Mouse (Mus musculus) kidney, adult 9 months (tissue): ENCODE data around the gene Pnp.
"Not testable (repeated sequence)": the region's sequence is repeated elsewhere in the genome, so short reads cannot be mapped to it uniquely, and the experiment has no call there.

ENCODE experiments used
- DNase-seq: peaks from one replicate; pipeline ENCODE4 v3.0.0; 2022

The Pnp gene

DNA sequence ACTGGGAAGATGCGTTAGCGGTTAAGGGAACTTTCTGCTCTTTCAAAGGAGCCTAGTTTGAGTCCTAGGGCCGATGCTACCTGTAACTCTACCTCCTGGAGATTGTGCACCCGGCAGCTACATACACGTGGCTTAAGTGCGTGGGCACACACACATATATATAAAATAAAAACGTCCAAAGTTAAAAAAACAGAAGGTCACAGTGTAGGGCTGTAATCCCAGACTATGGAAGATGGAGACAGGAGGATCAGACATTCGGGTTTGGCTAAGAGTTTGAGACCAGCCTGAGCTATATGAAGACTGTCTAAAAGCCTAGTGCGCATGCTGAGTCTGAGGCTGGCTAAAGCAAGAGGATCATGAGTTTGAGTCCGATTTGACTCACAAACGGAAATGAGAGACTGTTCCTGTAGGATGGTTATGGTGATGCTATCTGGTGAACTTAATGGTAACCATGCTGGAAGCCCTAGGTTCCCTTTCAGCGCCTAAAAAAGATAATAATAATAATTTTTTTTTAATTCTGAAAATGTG, 675 bp downstream of the Pnp start:
- no peak for DNase-seq

DNA sequence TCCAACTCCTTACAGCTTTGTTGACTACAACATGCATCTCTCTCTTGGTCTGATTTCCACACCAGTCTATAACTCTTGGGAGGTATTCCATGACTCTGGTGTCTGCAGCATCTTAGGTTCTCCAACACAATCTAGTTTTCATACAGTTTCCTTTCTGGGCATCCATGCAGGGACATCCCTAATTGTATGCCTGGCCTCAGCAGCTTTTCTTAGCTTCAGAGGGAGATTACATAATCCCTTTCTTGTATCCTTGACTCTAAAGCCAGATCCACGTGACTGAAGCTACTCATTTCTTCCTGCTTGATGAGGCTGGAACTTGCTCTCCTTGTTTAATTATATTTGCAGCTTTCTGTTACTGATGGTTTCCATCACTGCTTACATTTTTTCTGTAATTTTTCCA, 5.8 kb downstream of the Pnp start:
- no peak for DNase-seq

- no peak for DNase-seq
Observed at GRCm38 (mm10) chr14:50938119-50938908, 7.4 kb downstream of the Pnp start.

GRCm38 (mm10) chr14:50938940-50939339, 8.1 kb downstream of the Pnp start:
- DNase-seq, result no peak

GRCm38 (mm10) chr14:50943932-50944667, 13.2 kb downstream of the Pnp start, which contains the start of gene Gm49342:
Gm49342 (plus strand) TSS chr14:50944517.
- DNase-seq, result peak; percentile 97

- DNase-seq, result not testable (repeated sequence)
Observed at GRCm38 (mm10) chr14:50944668-50945033, 13.8 kb downstream of the Pnp start.

DNA sequence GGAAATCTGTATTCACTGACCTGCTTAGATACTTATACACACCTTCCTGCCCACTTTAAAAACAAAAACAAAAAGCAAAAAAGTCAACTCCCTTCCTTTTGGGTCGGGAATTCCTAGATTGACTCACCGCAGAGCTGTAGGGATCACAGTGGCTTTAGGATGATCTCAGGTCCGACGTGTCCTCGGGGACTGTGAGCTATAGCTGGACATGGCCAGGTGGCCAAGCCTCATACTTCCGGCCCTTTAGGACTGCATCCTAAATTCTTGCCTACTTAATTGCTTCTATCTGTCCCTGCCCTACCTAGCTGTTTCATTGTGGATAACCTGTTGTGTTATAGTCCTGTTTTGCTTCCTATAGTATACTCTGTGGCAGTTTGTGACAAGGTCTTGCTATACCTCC, 14.2 kb downstream of the Pnp start:
- DNase-seq, result not testable (repeated sequence)

DNA sequence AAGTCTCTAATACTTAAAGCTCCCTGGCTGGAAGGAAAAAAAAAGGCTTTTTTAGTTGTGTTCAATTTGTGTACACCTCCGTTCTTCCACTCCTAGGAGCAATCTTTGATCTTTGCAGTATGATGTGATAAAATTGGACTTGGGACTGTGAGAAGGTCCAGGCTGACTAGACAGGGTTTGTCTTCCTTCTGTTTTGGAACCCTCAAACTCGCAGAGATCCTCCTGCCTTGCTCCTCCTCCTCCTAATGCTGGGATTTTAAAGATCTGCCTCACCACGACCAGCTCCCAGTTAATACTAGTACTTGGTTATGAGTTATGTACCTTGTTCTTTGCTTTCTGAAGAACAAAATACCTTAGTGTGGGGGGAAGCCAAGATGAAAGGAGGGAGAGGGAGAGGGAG, 14.6 kb downstream of the Pnp start:
- DNase-seq, result peak; percentile 52

- no peak for DNase-seq
Observed at GRCm38 (mm10) chr14:50955487-50955886, 24.6 kb downstream of the Pnp start.

- peak; percentile 62 for DNase-seq
Observed at GRCm38 (mm10) chr14:50955942-50956508, 25.1 kb downstream of the Pnp start, which contains the start of gene Pnp2. Pnp2 (plus strand) TSS chr14:50955992.

GRCm38 (mm10) chr14:50956724-50957123, 25.8 kb downstream of the Pnp start:
- not testable (repeated sequence) for DNase-seq

- DNase-seq, result peak; percentile 52
Observed at GRCm38 (mm10) chr14:50957146-50957545, 26.3 kb downstream of the Pnp start.

DNA sequence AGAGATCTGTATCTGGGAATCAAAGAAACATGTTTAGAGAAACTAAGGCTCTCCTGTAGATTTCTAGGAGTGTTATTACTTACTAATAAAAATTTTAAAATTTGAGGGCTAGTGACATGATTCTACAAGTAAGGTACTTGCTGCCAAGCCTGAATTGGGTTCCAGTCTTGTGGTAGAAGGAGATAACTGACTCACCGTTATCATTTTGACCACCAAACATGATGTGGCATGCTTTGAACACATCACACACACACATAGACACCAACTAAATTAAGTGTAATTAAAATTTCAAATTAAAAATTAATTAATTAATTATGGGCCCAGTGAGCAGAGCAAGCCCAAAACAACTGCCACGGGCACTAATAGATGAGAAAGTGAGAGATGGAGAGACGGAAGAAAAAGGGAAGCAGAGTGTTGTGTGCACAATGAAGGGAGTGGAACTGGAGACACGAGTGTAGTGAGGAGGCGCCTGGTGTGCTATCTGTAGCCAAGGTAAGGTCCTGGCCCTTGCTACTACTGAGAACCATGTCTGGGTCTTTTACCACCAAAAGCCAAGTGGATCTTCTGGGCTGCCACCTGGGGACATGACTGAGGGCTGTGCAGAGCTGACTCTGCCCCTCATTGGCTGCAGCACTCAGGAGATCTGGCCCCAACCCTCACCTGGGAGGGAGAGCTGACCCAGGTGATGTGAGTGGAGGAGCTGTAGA, 27.6 kb downstream of the Pnp start:
- DNase-seq, result not testable (repeated sequence)

- DNase-seq, result no peak
Observed at GRCm38 (mm10) chr14:50968216-50968980, 37.5 kb downstream of the Pnp start.

DNA sequence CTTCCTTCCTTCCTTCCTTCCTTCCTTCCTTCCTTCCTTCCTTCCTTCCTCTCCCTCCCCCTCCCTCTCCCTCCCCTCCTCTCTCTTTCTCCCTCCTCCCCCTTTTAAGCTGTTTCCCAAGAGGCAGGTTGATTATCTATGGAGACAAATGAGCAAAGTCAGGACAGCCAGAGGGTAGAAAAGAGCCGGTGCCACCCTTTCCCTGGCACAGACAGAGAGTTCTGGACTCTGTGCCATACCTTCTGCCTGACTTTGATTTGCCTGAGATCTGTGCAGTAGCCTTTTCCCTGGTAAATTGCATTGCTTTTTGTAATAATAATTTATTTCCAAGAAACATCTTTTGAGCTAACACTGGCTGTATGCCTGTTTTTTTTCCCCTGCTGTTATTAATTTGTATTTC, 38.2 kb downstream of the Pnp start:
- DNase-seq, result no peak

GRCm38 (mm10) chr14:50969558-50970544, 39.0 kb downstream of the Pnp start:
- DNase-seq, result no peak

- no peak for DNase-seq
Observed at GRCm38 (mm10) chr14:50970822-50971221, 39.9 kb downstream of the Pnp start.

DNA sequence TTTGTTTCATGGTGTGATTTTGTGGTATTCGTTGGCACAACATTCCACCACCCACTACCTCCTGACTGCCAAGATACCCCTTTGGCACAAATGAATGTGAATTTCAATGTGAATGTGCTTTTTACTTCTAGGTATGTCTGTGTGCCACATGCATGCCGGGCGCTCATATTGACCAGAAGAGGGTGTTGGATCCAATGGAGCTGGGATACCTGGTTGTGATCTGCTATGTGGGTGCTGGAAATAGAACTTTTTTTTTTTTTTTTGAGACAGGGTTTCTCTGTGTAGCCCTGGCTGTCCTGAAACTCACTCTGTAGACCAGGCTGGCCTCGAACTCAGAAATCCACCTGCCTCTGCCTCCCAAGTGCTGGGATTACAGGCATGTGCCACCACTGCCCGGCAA, 42.2 kb downstream of the Pnp start:
- DNase-seq, result not testable (repeated sequence)

DNA sequence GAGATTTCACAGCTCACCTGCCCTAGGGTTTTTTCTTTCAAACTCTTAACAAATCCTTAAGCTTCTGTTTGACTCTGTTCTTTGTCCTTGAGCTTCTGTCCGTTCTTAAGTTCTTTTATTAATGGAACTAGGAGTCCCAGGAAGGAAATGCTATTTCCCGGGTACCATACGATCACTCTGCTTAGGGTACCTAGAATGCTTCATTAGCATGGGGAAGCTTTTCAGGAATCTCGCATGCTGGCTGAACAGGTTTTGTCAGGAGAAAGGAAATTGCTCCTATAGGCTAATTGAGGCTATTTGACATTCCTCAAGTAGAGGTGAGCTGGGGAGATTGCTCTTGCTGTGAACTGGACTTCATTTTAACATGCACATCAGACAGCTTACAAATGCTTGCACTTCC, 42.8 kb downstream of the Pnp start:
- no peak for DNase-seq

DNA sequence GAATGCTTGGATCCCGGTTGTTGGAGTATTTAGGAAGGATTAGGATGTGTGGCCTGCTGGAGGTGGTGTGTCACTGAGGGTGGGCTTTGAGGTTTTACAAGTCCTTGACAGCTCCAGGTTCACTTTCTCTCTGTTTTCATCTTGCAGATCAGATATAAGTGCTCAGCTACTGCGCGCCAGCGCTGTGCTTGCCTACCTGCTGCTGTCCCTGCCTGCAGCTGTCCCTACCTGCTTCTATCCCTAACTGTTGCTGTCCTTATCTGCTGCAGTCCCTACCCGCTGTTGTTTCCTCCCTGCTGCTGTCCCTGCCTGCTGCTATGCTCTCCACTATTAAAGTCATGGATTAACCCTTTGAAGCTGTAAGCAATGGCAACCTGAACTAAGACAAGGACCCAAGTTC, 44.1 kb downstream of the Pnp start:
- no peak for DNase-seq

- peak; percentile 50 for DNase-seq
Observed at GRCm38 (mm10) chr14:50976674-50977073, 45.8 kb downstream of the Pnp start.
